Mouse (Mus musculus) spleen, adult 18-20 months (tissue): Measurements from ENCODE around the gene Tcerg1l.

ENCODE experiments used
- DNase-seq, 2 experiments: peaks; one replicate each; pipeline ENCODE4 v3.0.0; 2022; ENCODE audit warnings: mixed read lengths in 2 of 2

The Tcerg1l gene

GRCm38 (mm10) chr7:138215177-138215830 is 182.2 kb downstream of the Tcerg1l start:
- DNase-seq, result no peak

GRCm38 (mm10) chr7:138214710-138215109 is 182.8 kb downstream of the Tcerg1l start:
- DNase-seq, result no peak

DNA sequence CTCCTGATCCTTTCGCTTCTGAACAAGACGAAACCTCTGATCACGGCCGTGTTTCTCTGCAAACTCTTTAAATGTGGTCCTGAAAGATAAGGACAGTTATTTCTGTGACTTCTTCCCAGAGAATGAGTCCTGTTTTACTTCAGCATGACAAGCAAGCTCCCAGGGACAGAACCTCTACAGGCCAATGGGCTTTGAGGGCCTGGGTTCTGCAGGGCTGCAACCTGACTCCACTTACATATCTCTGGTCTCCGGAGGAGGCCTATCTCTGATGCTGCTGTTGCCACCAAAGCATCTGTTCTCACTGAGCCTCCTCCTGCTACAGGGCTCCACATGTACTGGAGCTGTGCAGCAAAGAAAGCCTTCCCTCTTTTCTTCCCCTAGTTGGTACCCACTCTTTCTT is 187.8 kb downstream of the Tcerg1l start:
- DNase-seq, result no peak

GRCm38 (mm10) chr7:138205124-138205523 is 192.4 kb downstream of the Tcerg1l start:
- no peak for DNase-seq

DNA sequence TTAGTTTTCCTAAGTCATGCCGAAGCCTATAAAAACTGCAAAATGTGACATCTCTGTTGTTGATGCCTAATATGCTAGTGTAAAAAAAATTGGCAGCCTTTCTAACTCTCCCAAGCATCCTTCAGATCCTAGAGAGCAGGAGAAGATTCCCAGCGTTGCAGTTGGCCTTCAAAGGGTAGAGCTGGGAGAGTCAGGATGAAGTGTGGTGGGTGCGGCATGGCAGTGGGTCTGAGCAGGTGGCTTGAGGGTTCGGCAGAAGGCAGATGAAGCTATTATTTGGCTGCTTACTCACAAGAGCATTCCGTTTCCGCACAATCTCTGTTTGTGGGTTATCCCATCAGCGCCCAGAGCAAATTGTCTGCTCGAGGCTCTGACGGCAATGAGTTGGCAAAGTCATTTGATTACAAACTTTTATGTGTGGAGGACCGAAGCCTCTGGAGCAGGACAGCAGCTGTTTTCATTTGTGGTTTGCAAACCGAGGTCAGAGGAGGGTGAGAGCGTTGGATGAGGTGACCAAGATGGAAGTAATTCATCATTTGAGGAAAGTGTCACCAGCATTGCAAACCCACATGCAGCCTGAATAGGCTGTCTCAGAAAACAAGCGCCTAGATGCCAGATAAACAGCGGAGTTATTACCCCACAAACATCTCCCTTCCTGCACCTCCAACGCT is 195.2 kb downstream of the Tcerg1l start:
- no peak for DNase-seq

GRCm38 (mm10) chr7:138199333-138200058 is 198.0 kb downstream of the Tcerg1l start:
- no peak for DNase-seq

DNA sequence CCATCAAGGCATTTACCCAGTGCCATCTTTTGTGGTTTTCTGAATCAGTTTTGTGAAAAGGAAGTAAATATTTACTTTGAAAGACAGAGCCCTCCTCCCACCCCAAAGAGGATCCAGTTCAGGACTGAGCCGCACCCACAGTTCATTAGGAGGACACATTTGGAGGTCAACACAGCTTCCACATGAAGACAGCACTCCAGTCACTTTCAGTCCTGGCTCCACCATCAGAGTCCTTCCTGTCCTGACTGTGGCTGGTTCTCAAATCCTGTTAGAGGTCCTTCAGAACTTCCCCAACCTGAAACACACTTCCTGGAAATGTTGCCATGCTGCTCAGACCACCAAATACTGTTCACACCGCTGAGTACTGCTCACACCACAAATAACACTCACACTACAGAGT is 201.4 kb downstream of the Tcerg1l start:
- DNase-seq, result no peak

- DNase-seq, result no peak
These were observed 213.3 kb downstream of the Tcerg1l start for GRCm38 (mm10) chr7:138184197-138184596.

GRCm38 (mm10) chr7:138182216-138182615 is 215.3 kb downstream of the Tcerg1l start:
- DNase-seq, result no peak

GRCm38 (mm10) chr7:138178617-138179016 is 218.9 kb downstream of the Tcerg1l start:
- no peak for DNase-seq

GRCm38 (mm10) chr7:138176026-138176425 is 221.5 kb downstream of the Tcerg1l start:
- no peak for DNase-seq

DNA sequence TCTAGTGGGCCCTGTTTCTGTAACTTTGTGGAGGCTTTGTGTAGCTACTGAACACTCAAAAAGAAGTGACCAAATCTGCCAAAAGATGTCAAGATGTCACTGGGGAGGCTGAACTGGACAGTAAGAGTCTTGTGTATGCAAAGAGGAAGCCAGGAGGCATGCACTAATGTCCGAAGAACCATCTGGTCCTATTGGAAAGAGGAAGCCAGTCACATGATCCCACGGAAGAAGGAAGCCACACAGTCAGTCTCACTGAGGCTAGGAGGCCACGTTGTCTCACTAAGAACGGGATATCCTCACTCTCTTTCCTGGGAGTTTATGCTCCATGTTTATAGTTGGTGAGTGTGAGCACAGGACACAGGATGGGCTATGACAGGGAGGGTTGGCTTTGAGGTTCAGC is 227.1 kb downstream of the Tcerg1l start:
- no peak for DNase-seq
